Mouse (Mus musculus): ENCODE results near the gene Smim6.

GRCm38 (mm10) chr11:115902177-115902576, 9.6 kb upstream of the Smim6 start:
- no peak for TF ChIP-seq POLR2A (IDR thresholded peaks at IDR 0.05; ENCODE audit: insufficient read depth, low read depth, low read length)
- TF ChIP-seq CTCF (IDR thresholded peaks at IDR 0.05; ENCODE audit: insufficient read depth, low read depth, low read length) = no peak

Data from olfactory bulb, adult 2 months (tissue).